Mouse (Mus musculus): ENCODE measurements around the gene Zswim1. TPM values are rescaled to one million over a fixed set of nuclear protein-coding genes. Genes with fewer than 3 reads are reported as not detected.

The Zswim1 gene
- polyA plus RNA-seq, 1 experiment from 2014 or later: 26.1 TPM

DNA sequence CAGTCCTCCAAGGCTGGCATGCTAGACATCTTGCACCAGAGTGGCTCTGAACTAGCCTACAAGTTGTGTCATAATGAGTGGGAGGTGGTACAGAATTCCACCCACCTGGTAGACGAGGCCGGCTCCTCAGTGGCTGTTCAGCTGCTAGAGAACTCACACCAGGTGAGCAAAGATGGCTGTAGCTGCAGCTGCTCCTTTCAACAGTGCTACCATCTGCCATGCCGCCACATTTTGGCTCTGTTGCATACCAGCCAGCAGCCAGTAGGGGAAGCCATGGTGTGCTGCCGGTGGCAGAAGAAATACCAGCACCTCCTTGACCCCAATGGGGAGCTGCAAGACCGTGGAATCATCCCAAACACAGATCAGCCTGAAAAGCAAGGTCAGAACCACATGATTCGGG is 1.4 kb upstream of the Zswim1 start:
- no peaks in the 10 kb centered on the region for H3K9me3 ChIP-seq (ENCODE audit: control insufficient read depth, low read length)
- no peak overlapping the region for H3K4me2 ChIP-seq (ENCODE audit: low read length)
- no peak overlapping the region for H3K27ac ChIP-seq (ENCODE audit: low read depth, low read length)
- peaks cover 15% of the 10 kb centered on the region for H3K36me3 ChIP-seq (ENCODE audit: control insufficient read depth, insufficient read depth, low read length)
- H3K9ac ChIP-seq (ENCODE audit: low read depth, low read length): no peak overlapping the region
- H3K4me1 ChIP-seq (ENCODE audit: control insufficient read depth, insufficient read depth, low read depth, low read length): peaks cover 9% of the 10 kb centered on the region
- no peak overlapping the region for H3K4me3 ChIP-seq (ENCODE audit: low read length)
- no peaks in the 10 kb centered on the region for H3K27me3 ChIP-seq (replicated peaks; ENCODE audit: control insufficient read depth, insufficient read depth, low read length)
- 77% methylated on average over 6 of the region's 6 CpGs for WGBS
- ATAC-seq: no peak

DNA sequence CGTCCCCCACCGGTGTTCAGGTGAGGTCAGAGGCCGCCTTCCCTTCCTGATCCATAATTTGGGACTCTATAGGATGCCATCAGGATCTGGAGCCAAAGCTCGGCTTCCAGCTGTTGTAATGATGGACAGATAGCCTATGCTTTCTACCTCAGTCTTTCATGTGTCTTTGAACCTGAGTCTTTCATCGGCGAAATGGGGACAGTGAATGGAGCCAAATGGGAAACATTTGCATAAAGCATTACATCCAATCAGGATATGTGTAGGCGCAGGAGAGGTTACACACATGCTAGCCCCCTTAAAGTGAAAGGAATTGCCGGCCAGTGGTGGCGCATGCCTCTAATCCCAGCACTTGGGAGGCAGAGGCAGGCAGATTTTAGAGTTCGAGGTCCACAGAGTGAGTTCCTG is 697 bp downstream of the Zswim1 start:
- peaks cover 9% of the 10 kb centered on the region for H3K4me1 ChIP-seq (ENCODE audit: control insufficient read depth, insufficient read depth, low read depth, low read length)
- no peaks in the 10 kb centered on the region for H3K27me3 ChIP-seq (replicated peaks; ENCODE audit: control insufficient read depth, insufficient read depth, low read length)
- H3K4me3 ChIP-seq (ENCODE audit: low read length): peak overlapping the region; percentile 83
- peaks cover 23% of the 10 kb centered on the region for H3K36me3 ChIP-seq (ENCODE audit: control insufficient read depth, insufficient read depth, low read length)
- peak; percentile 46 for ATAC-seq
- WGBS: 3% methylated on average over 10 of the region's 10 CpGs
- H3K27ac ChIP-seq (ENCODE audit: low read depth, low read length): peak overlapping the region; percentile 95
- no peaks in the 10 kb centered on the region for H3K9me3 ChIP-seq (ENCODE audit: control insufficient read depth, low read length)
- peak overlapping the region; percentile 67 for H3K4me2 ChIP-seq (ENCODE audit: low read length)
- H3K9ac ChIP-seq (ENCODE audit: low read depth, low read length): peak overlapping the region; percentile 86

DNA sequence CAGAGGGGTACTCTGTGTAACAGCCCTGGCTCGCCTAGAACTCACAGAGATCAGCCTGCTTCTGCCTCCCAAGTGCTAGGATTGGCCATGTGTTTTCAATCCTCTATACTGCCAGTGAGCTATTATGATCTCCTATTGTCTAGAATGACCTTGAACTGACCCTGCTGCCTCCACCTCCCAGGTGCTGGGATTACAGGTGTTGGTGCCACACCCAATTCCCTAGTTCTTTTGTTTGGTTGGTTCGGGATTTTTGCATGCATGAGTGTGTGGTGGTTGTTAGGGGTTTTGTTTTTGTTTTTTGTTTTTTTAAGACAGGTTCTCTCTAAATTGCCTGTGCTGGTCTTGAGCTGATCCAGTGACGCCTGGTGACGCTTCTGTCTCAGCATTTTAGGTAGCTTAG is 1.5 kb downstream of the Zswim1 start:
- H3K4me2 ChIP-seq (ENCODE audit: low read length): peak overlapping the region; percentile 67
- no peaks in the 10 kb centered on the region for H3K27me3 ChIP-seq (replicated peaks; ENCODE audit: control insufficient read depth, insufficient read depth, low read length)
- no peak for ATAC-seq
- no peaks in the 10 kb centered on the region for H3K9me3 ChIP-seq (ENCODE audit: control insufficient read depth, low read length)
- H3K36me3 ChIP-seq (ENCODE audit: control insufficient read depth, insufficient read depth, low read length): peaks cover 23% of the 10 kb centered on the region
- no peak overlapping the region for H3K4me3 ChIP-seq (ENCODE audit: low read length)
- no peak overlapping the region for H3K9ac ChIP-seq (ENCODE audit: low read depth, low read length)
- H3K27ac ChIP-seq (ENCODE audit: low read depth, low read length): no peak overlapping the region
- 93% methylated on average over 4 of the region's 4 CpGs for WGBS
- peaks cover 9% of the 10 kb centered on the region for H3K4me1 ChIP-seq (ENCODE audit: control insufficient read depth, insufficient read depth, low read depth, low read length)

DNA sequence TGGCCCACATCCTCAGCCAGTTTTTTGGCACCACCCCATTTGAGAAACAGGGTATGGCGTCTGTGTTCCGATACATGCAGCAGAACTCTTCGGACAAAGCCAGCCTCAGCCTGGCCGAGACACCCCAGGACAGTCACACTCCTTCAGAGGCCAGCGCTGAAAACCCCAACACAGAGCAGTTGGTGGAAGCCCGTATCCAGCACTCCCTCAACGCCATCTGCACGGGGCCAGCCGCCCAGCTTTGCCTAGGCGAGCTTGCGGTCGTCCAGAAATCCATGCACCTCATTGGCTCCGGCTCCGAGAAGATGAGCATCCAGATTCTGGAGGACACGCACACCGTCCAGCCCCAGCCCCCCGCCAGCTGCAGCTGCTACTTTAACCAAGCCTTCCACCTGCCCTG is 3.0 kb downstream of the Zswim1 start:
- no peaks in the 10 kb centered on the region for H3K27me3 ChIP-seq (replicated peaks; ENCODE audit: control insufficient read depth, insufficient read depth, low read length)
- no peak for ATAC-seq
- H3K4me3 ChIP-seq (ENCODE audit: low read length): no peak overlapping the region
- peaks cover 23% of the 10 kb centered on the region for H3K36me3 ChIP-seq (ENCODE audit: control insufficient read depth, insufficient read depth, low read length)
- H3K4me1 ChIP-seq (ENCODE audit: control insufficient read depth, insufficient read depth, low read depth, low read length): peaks cover 9% of the 10 kb centered on the region
- no peak overlapping the region for H3K9ac ChIP-seq (ENCODE audit: low read depth, low read length)
- H3K4me2 ChIP-seq (ENCODE audit: low read length): no peak overlapping the region
- WGBS: 94% methylated on average over 17 of the region's 17 CpGs
- H3K27ac ChIP-seq (ENCODE audit: low read depth, low read length): no peak overlapping the region
- H3K9me3 ChIP-seq (ENCODE audit: control insufficient read depth, low read length): no peaks in the 10 kb centered on the region

DNA sequence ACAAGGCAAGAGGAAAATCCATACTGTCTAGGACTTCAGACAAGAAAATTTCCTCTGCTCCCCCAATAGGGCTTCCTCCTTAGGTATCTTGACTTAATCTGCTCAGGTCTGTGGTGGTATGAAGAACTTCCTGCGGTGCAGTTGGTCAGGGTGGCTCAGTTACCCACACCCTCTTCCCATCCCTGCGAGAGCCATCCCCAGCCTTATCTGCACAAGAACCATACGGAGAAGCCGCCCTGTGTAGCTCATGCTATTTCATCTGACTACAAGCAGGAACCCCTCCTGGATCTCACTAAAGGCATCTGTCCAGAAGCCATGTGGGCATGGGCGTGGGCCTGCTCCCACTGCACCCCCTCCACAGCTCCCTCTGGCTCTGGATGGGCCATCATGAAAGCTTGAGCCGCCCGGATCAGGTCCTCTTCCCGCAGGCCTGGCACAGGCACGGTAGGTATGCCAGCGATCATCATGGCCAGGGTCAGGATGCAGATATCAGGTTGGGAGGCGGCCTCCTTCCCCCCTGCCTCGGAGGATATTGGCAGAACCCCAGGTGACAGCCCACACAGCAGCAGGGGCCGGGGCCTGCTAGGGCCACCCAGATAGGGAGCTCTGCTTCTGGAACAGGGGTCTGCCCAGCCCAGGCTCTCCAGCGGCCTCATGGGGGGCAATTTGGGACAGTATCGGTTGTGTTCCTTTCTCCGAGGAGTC is 4.8 kb downstream of the Zswim1 start:
- H3K36me3 ChIP-seq (ENCODE audit: control insufficient read depth, insufficient read depth, low read length): peaks cover 20% of the 10 kb centered on the region
- peaks cover 7% of the 10 kb centered on the region for H3K4me1 ChIP-seq (ENCODE audit: control insufficient read depth, insufficient read depth, low read depth, low read length)
- H3K4me2 ChIP-seq (ENCODE audit: low read length): no peak overlapping the region
- no peaks in the 10 kb centered on the region for H3K27me3 ChIP-seq (replicated peaks; ENCODE audit: control insufficient read depth, insufficient read depth, low read length)
- 85% methylated on average over 16 of the region's 16 CpGs for WGBS
- H3K9me3 ChIP-seq (ENCODE audit: control insufficient read depth, low read length): no peaks in the 10 kb centered on the region
- ATAC-seq: no peak
- H3K9ac ChIP-seq (ENCODE audit: low read depth, low read length): no peak overlapping the region
- H3K4me3 ChIP-seq (ENCODE audit: low read length): no peak overlapping the region
- no peak overlapping the region for H3K27ac ChIP-seq (ENCODE audit: low read depth, low read length)

DNA sequence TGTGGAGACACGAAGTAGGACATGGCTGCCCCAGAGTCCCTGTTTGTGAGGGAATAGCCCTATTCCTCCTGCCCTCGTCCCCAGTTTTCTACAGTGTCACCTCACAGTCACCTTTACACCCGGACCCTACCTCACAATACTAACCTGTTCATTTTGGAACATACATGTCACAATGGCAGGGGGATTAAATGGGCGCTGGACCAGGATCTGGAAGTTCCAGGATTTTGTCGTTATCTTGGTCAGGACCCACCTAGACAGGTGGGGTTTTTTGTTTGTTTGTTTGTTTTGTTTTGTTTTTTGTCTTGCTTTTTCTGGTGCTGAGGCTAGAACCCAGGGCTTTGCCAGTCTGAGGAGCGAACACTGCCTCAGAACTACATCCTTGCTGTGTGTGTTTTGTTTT is 6.0 kb downstream of the Zswim1 start, which contains the start of gene Spata25:
Spata25 (minus strand) TSS at position 101 of the 400 bp plus-strand sequence.
- ATAC-seq: no peak

DNA sequence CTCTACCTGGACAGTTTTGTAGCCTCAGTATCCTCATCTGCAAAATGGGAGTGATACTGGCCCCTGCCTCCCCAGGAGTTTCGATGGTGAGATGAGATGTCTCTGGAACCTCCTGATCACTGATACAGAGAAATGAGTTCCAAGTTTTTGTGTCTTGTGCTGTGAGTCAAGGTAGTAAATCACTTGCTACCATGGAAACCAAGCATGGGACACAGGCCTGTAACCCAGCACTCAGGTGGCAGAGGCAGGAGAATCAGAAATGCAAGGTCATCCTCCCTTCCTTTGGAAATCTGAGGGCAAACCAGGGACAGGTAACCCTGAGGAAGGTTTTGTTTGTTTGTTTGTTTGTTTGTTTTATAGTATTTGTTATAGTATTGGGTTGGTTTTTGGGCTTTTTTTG is 6.6 kb downstream of the Zswim1 start:
- 100% methylated on average over 1 of the region's 1 CpGs for WGBS
- H3K27me3 ChIP-seq (replicated peaks; ENCODE audit: control insufficient read depth, insufficient read depth, low read length): no peaks in the 10 kb centered on the region
- peaks cover 20% of the 10 kb centered on the region for H3K36me3 ChIP-seq (ENCODE audit: control insufficient read depth, insufficient read depth, low read length)
- H3K9me3 ChIP-seq (ENCODE audit: control insufficient read depth, low read length): no peaks in the 10 kb centered on the region
- H3K4me3 ChIP-seq (ENCODE audit: low read length): no peak overlapping the region
- H3K9ac ChIP-seq (ENCODE audit: low read depth, low read length): no peak overlapping the region
- no peak overlapping the region for H3K27ac ChIP-seq (ENCODE audit: low read depth, low read length)
- H3K4me1 ChIP-seq (ENCODE audit: control insufficient read depth, insufficient read depth, low read depth, low read length): peaks cover 8% of the 10 kb centered on the region
- no peak overlapping the region for H3K4me2 ChIP-seq (ENCODE audit: low read length)
- ATAC-seq: no peak

More for the DNA sequence above, 6.0 kb downstream of the Zswim1 start, which contains the start of gene Spata25:
- Histone ChIP-seq H3K4me3 (ENCODE audit: low read length) (no peak within 1 kb of the TSS), H3K36me3 (ENCODE audit: control insufficient read depth, insufficient read depth, low read length) (peaks cover 20% of the 10 kb centered on the region), H3K27me3 (replicated peaks; ENCODE audit: control insufficient read depth, insufficient read depth, low read length) (no peaks in the 10 kb centered on the region), H3K27ac (ENCODE audit: low read depth, low read length) (no peak within 1 kb of the TSS), H3K9ac (ENCODE audit: low read depth, low read length) (no peak within 1 kb of the TSS), H3K4me1 (ENCODE audit: control insufficient read depth, insufficient read depth, low read depth, low read length) (peaks cover 11% of the 10 kb centered on the region), H3K4me2 (ENCODE audit: low read length) (no peak within 1 kb of the TSS), H3K9me3 (ENCODE audit: control insufficient read depth, low read length) (no peaks in the 10 kb centered on the region)
- WGBS: 88% methylated on average over 6 of the region's 6 CpGs

DNA sequence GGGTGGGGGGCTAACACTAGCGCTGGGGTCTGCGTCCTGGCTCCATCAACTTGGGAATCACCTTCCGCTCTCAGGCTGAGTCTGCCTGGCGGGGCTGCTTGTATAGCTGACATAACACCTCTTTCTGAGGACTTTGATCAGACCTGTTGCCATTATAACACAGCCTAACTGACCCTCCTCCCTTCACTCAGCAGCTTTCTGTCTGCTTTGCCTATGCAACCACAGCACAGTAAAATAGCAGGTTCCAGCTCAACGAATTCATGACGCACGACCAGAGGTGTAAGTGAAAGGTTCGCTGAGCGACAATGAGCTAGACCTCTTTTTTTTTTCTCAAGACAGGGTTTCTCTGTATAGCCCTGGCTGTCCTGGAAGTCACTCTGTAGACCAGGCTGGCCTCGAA is 8.5 kb downstream of the Zswim1 start:
- Histone ChIP-seq H3K9me3 (ENCODE audit: control insufficient read depth, low read length) (no peaks in the 10 kb centered on the region), H3K4me2 (ENCODE audit: low read length) (no peak overlapping the region), H3K27ac (ENCODE audit: low read depth, low read length) (no peak overlapping the region), H3K36me3 (ENCODE audit: control insufficient read depth, insufficient read depth, low read length) (peaks cover 8% of the 10 kb centered on the region), H3K4me3 (ENCODE audit: low read length) (no peak overlapping the region), H3K27me3 (replicated peaks; ENCODE audit: control insufficient read depth, insufficient read depth, low read length) (no peaks in the 10 kb centered on the region), H3K4me1 (ENCODE audit: control insufficient read depth, insufficient read depth, low read depth, low read length) (peaks cover 17% of the 10 kb centered on the region), H3K9ac (ENCODE audit: low read depth, low read length) (no peak overlapping the region)
- no peak for ATAC-seq
- WGBS: 89% methylated on average over 10 of the region's 10 CpGs

DNA sequence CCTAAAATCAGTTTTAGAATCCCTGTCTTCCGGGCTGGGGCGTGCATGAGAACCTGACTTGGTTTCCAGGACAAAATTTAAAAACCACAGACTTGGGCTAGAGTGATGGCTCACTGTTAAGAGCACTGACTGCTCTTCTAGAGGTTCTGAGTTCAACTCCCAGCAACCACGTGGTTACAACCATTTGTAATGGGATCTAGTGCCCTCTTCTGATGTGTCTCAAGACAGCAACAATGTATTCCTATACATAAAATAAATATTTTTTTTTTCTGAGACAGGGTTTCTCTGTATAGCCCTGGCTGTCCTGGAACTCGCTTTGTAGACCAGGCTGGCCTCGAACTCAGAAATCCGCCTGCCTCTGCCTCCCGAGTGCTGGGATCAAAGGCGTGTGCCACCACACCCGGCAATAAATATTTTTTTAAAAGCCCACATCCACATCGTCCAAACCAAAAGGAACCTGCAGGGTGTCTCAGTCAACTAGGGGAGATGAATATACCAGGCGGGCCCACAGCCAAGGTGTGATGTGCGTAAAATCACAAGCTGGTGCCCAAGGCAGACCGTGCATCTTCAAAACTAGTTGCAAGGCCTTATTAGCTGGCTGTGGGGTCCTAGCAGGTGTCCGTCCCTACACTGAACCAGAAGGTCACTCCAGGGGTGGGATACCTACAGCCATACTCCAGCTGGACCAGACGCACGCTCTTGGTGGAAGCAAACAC is 9.7 kb downstream of the Zswim1 start:
- WGBS: 57% methylated on average over 16 of the region's 16 CpGs
- H3K36me3 ChIP-seq (ENCODE audit: control insufficient read depth, insufficient read depth, low read length): peaks cover 7% of the 10 kb centered on the region
- no peak; the same call in 1 of the 2 replicates for ATAC-seq
- no peaks in the 10 kb centered on the region for H3K9me3 ChIP-seq (ENCODE audit: control insufficient read depth, low read length)
- H3K4me3 ChIP-seq (ENCODE audit: low read length): peak overlapping the region; percentile 69
- peak overlapping the region; percentile 78 for H3K27ac ChIP-seq (ENCODE audit: low read depth, low read length)
- H3K9ac ChIP-seq (ENCODE audit: low read depth, low read length): peak overlapping the region; percentile 79
- peak overlapping the region; percentile 99 for H3K4me2 ChIP-seq (ENCODE audit: low read length)
- H3K27me3 ChIP-seq (replicated peaks; ENCODE audit: control insufficient read depth, insufficient read depth, low read length): no peaks in the 10 kb centered on the region
- H3K4me1 ChIP-seq (ENCODE audit: control insufficient read depth, insufficient read depth, low read depth, low read length): peaks cover 17% of the 10 kb centered on the region

All from hindbrain, embryonic 16.5 days (tissue).